Mouse (Mus musculus) G1E-ER4 (cell line): ENCODE measurements around the gene Nudt6. TPM values are rescaled to one million over a fixed set of nuclear protein-coding genes. Genes with fewer than 3 reads are reported as not detected.

Experiments
- GATA1 ChIP-seq: IDR thresholded peaks from one replicate; pipeline ENCODE4 v1.8.0; 2012; ENCODE audit warnings: low read length, inconsistent platforms
- polyA plus RNA-seq: library from polyadenylated mRNA; stranded (reverse); fragments of >175 nt; gene quantifications from 2 replicates; pipeline ENCODE4 v1.2.3, GENCODE M21; 2012

Gene Nudt6
- polyA plus RNA-seq, 1 experiment: 19.6 TPM

GRCm38 (mm10) chr3:37401729-37402610 lies 18.0 kb downstream of the Nudt6 start:
- no peak for TF ChIP-seq GATA1

GRCm38 (mm10) chr3:37398661-37399395 lies 21.2 kb downstream of the Nudt6 start:
- no peak for TF ChIP-seq GATA1

- TF ChIP-seq GATA1: no peak
Observed at GRCm38 (mm10) chr3:37397646-37398045, 22.4 kb downstream of the Nudt6 start.

GRCm38 (mm10) chr3:37396930-37397608 lies 22.9 kb downstream of the Nudt6 start:
- no peak for TF ChIP-seq GATA1

GRCm38 (mm10) chr3:37387310-37387709 lies 32.7 kb downstream of the Nudt6 start:
- no peak for TF ChIP-seq GATA1

- no peak for TF ChIP-seq GATA1
Observed at GRCm38 (mm10) chr3:37383096-37383765, 36.8 kb downstream of the Nudt6 start.

- no peak for TF ChIP-seq GATA1
Observed at GRCm38 (mm10) chr3:37381457-37381856, 38.6 kb downstream of the Nudt6 start.

GRCm38 (mm10) chr3:37379930-37380881 lies 39.8 kb downstream of the Nudt6 start:
- TF ChIP-seq GATA1: no peak

GRCm38 (mm10) chr3:37379201-37379600 lies 40.8 kb downstream of the Nudt6 start:
- TF ChIP-seq GATA1: no peak

- TF ChIP-seq GATA1: no peak
Observed at GRCm38 (mm10) chr3:37378412-37378811, 41.6 kb downstream of the Nudt6 start.

GRCm38 (mm10) chr3:37377926-37378325 lies 42.1 kb downstream of the Nudt6 start:
- TF ChIP-seq GATA1: no peak

- no peak for TF ChIP-seq GATA1
Observed at GRCm38 (mm10) chr3:37373712-37374111, 46.3 kb downstream of the Nudt6 start.

- no peak for TF ChIP-seq GATA1
Observed at GRCm38 (mm10) chr3:37370407-37370806, 49.6 kb downstream of the Nudt6 start.

GRCm38 (mm10) chr3:37366381-37367053 lies 53.5 kb downstream of the Nudt6 start:
- TF ChIP-seq GATA1: no peak
